Mouse (Mus musculus): ENCODE data around the gene Ppp4r2. TPM values are rescaled to one million over a fixed set of nuclear protein-coding genes. Genes with fewer than 3 reads are reported as not detected.

Gene Ppp4r2
- total and polyA plus RNA-seq, 2 experiments from 2014 or later: 11.2 to 17.6 TPM

DNA sequence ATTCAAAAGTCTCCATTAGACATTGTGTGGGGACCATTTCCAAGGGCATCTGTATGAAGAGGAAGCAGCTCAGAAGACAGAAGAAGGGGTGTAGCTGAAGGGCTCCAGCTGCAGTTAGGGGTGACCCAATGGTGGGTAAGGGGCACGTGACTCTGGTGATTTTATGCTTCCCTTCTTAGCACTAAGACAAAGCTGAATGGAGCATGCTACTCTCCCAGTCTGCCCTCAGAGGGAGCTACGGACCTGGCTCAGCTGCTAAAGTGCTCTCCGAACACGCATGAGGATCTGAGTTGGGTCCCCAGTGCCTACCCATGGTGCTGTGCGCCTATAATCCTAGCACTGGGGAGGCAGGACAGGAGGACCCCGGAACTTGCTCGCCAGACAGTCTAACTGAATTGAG, 52.0 kb downstream of the Ppp4r2 start:
- H3K9ac ChIP-seq (replicated peaks; ENCODE audit: low read depth, low read length): no peak overlapping the region
- H3K4me3 ChIP-seq (ENCODE audit: low read depth, low read length): no peak overlapping the region
- no peaks in the 10 kb centered on the region for H3K4me1 ChIP-seq (ENCODE audit: control insufficient read depth, insufficient read depth)
- DNase-seq (ENCODE audit: low spot score): no peak
- TF ChIP-seq EP300 (IDR thresholded peaks at IDR 0.05; ENCODE audit: low read depth): no peak
- no peak for TF ChIP-seq CTCF (IDR thresholded peaks at IDR 0.05; ENCODE audit: low read depth)
- H3K36me3 ChIP-seq (replicated peaks; ENCODE audit: control insufficient read depth, insufficient read depth, low read length): no peaks in the 10 kb centered on the region
- 54% methylated on average over 7 of the region's 7 CpGs for WGBS
- no peak for ATAC-seq (ENCODE audit: insufficient read depth, low read depth)
- 0 out of 2 replicates have a peak, but pooled peaks cover 4% of the 10 kb centered on the region for H3K9me3 ChIP-seq (replicated peaks; ENCODE audit: control insufficient read depth, low read length)
- H3K27me3 ChIP-seq (ENCODE audit: control insufficient read depth, insufficient read depth, low read length): 0 out of 2 replicates have a peak, but pooled peaks cover 5% of the 10 kb centered on the region
- H3K27ac ChIP-seq (ENCODE audit: low read depth): no peak overlapping the region
- H3K4me2 ChIP-seq (ENCODE audit: low read depth, low read length): no peak overlapping the region

- Histone ChIP-seq H3K4me3 (ENCODE audit: low read depth, low read length) (no peak overlapping the region), H3K4me1 (ENCODE audit: control insufficient read depth, insufficient read depth) (peaks cover 13% of the 10 kb centered on the region), H3K9ac (replicated peaks; ENCODE audit: low read depth, low read length) (no peak overlapping the region), H3K36me3 (replicated peaks; ENCODE audit: control insufficient read depth, insufficient read depth, low read length) (no peaks in the 10 kb centered on the region), H3K4me2 (ENCODE audit: low read depth, low read length) (no peak overlapping the region), H3K27me3 (ENCODE audit: control insufficient read depth, insufficient read depth, low read length) (0 out of 2 replicates have a peak, but pooled peaks cover 2% of the 10 kb centered on the region), H3K9me3 (replicated peaks; ENCODE audit: control insufficient read depth, low read length) (0 out of 2 replicates have a peak, but pooled peaks cover 4% of the 10 kb centered on the region), H3K27ac (ENCODE audit: low read depth) (no peak overlapping the region)
- TF ChIP-seq CTCF (IDR thresholded peaks at IDR 0.05; ENCODE audit: low read depth) (no peak), EP300 (IDR thresholded peaks at IDR 0.05; ENCODE audit: low read depth) (no peak)
- no peak for DNase-seq (ENCODE audit: low spot score)
- ATAC-seq (ENCODE audit: insufficient read depth, low read depth): no peak
- WGBS: 72% methylated on average over 9 of the region's 9 CpGs
These were observed 53.6 kb downstream of the Ppp4r2 start for GRCm38 (mm10) chr6:100887012-100887411.

- ATAC-seq (ENCODE audit: insufficient read depth, low read depth): no peak
- no peak overlapping the region for H3K4me3 ChIP-seq (ENCODE audit: low read depth, low read length)
- H3K27ac ChIP-seq (ENCODE audit: low read depth): no peak overlapping the region
- H3K27me3 ChIP-seq (ENCODE audit: control insufficient read depth, insufficient read depth, low read length): no peaks in the 10 kb centered on the region
- no peaks in the 10 kb centered on the region for H3K36me3 ChIP-seq (replicated peaks; ENCODE audit: control insufficient read depth, insufficient read depth, low read length)
- H3K9me3 ChIP-seq (replicated peaks; ENCODE audit: control insufficient read depth, low read length): 0 out of 2 replicates have a peak, but pooled peaks cover 4% of the 10 kb centered on the region
- peaks cover 26% of the 10 kb centered on the region for H3K4me1 ChIP-seq (ENCODE audit: control insufficient read depth, insufficient read depth)
- H3K9ac ChIP-seq (replicated peaks; ENCODE audit: low read depth, low read length): no peak overlapping the region
- WGBS: 62% methylated on average over 6 of the region's 6 CpGs
- no peak for DNase-seq (ENCODE audit: low spot score)
- TF ChIP-seq CTCF (IDR thresholded peaks at IDR 0.05; ENCODE audit: low read depth): no peak
- TF ChIP-seq EP300 (IDR thresholded peaks at IDR 0.05; ENCODE audit: low read depth): no peak
- no peak overlapping the region for H3K4me2 ChIP-seq (ENCODE audit: low read depth, low read length)
These were observed 55.9 kb downstream of the Ppp4r2 start for GRCm38 (mm10) chr6:100889340-100889739.

GRCm38 (mm10) chr6:100892489-100892888, 59.1 kb downstream of the Ppp4r2 start:
- Histone ChIP-seq H3K36me3 (replicated peaks; ENCODE audit: control insufficient read depth, insufficient read depth, low read length) (no peaks in the 10 kb centered on the region), H3K4me3 (ENCODE audit: low read depth, low read length) (no peak overlapping the region), H3K27me3 (ENCODE audit: control insufficient read depth, insufficient read depth, low read length) (no peaks in the 10 kb centered on the region), H3K9me3 (replicated peaks; ENCODE audit: control insufficient read depth, low read length) (no peaks in the 10 kb centered on the region), H3K4me1 (ENCODE audit: control insufficient read depth, insufficient read depth) (peaks cover 26% of the 10 kb centered on the region), H3K27ac (ENCODE audit: low read depth) (no peak overlapping the region), H3K4me2 (ENCODE audit: low read depth, low read length) (no peak overlapping the region), H3K9ac (replicated peaks; ENCODE audit: low read depth, low read length) (no peak overlapping the region)
- 41% methylated on average over 4 of the region's 4 CpGs for WGBS
- DNase-seq (ENCODE audit: low spot score) (no peak), ATAC-seq (ENCODE audit: insufficient read depth, low read depth) (peak; percentile 47; the same call in 1 of the 2 replicates)
- TF ChIP-seq EP300 (IDR thresholded peaks at IDR 0.05; ENCODE audit: low read depth): no peak
- no peak for TF ChIP-seq CTCF (IDR thresholded peaks at IDR 0.05; ENCODE audit: low read depth)

- peaks cover 26% of the 10 kb centered on the region for H3K4me1 ChIP-seq (ENCODE audit: control insufficient read depth, insufficient read depth)
- no peak overlapping the region for H3K9ac ChIP-seq (replicated peaks; ENCODE audit: low read depth, low read length)
- WGBS: 14% methylated on average over 5 of the region's 5 CpGs
- no peak overlapping the region for H3K27ac ChIP-seq (ENCODE audit: low read depth)
- H3K9me3 ChIP-seq (replicated peaks; ENCODE audit: control insufficient read depth, low read length): no peaks in the 10 kb centered on the region
- H3K27me3 ChIP-seq (ENCODE audit: control insufficient read depth, insufficient read depth, low read length): no peaks in the 10 kb centered on the region
- H3K4me2 ChIP-seq (ENCODE audit: low read depth, low read length): no peak overlapping the region
- no peaks in the 10 kb centered on the region for H3K36me3 ChIP-seq (replicated peaks; ENCODE audit: control insufficient read depth, insufficient read depth, low read length)
- peak; percentile 39; the same call in 1 of the 2 replicates for ATAC-seq (ENCODE audit: insufficient read depth, low read depth)
- no peak overlapping the region for H3K4me3 ChIP-seq (ENCODE audit: low read depth, low read length)
- peak; percentile 48 for DNase-seq (ENCODE audit: low spot score)
- no peak for TF ChIP-seq EP300 (IDR thresholded peaks at IDR 0.05; ENCODE audit: low read depth)
- TF ChIP-seq CTCF (IDR thresholded peaks at IDR 0.05; ENCODE audit: low read depth): no peak
These were observed 59.7 kb downstream of the Ppp4r2 start for GRCm38 (mm10) chr6:100893073-100893472.

DNA sequence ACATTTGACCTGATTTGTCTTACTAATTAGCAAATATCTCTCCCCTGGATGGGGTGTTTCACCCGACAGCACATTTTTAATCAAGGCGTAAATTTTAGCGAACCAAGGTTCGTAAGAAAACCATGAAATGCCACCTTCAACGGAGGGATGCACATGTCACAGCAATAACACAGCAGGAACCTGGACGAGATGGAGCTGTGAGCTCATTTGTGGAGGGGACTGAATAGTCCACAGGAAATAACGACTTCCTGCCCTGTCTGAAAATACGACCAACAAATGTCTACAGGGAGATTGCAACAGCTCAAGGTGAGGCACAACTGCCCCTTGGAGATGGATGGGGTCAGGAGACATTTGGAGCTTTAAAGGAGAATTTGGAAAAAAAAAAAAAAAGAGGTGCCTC, 61.8 kb downstream of the Ppp4r2 start:
- H3K27ac ChIP-seq (ENCODE audit: low read depth): no peak overlapping the region
- H3K4me3 ChIP-seq (ENCODE audit: low read depth, low read length): no peak overlapping the region
- no peak for DNase-seq (ENCODE audit: low spot score)
- H3K9ac ChIP-seq (replicated peaks; ENCODE audit: low read depth, low read length): no peak overlapping the region
- H3K9me3 ChIP-seq (replicated peaks; ENCODE audit: control insufficient read depth, low read length): no peaks in the 10 kb centered on the region
- WGBS: 70% methylated on average over 8 of the region's 8 CpGs
- H3K4me1 ChIP-seq (ENCODE audit: control insufficient read depth, insufficient read depth): peaks cover 26% of the 10 kb centered on the region
- H3K4me2 ChIP-seq (ENCODE audit: low read depth, low read length): no peak overlapping the region
- no peak for ATAC-seq (ENCODE audit: insufficient read depth, low read depth)
- H3K36me3 ChIP-seq (replicated peaks; ENCODE audit: control insufficient read depth, insufficient read depth, low read length): no peaks in the 10 kb centered on the region
- no peak for TF ChIP-seq CTCF (IDR thresholded peaks at IDR 0.05; ENCODE audit: low read depth)
- TF ChIP-seq EP300 (IDR thresholded peaks at IDR 0.05; ENCODE audit: low read depth): no peak
- no peaks in the 10 kb centered on the region for H3K27me3 ChIP-seq (ENCODE audit: control insufficient read depth, insufficient read depth, low read length)

Data from heart, postnatal 0 days (tissue).